Mouse (Mus musculus): ENCODE results near the gene Gm20517.
A peak's percentile ranks its signal among the peaks of the same experiment; 100 is the strongest.
"Not testable (repeated sequence)": the region's sequence is repeated elsewhere in the genome, so short reads cannot be mapped to it uniquely, and the experiment has no call there.

Gene Gm20517

DNA sequence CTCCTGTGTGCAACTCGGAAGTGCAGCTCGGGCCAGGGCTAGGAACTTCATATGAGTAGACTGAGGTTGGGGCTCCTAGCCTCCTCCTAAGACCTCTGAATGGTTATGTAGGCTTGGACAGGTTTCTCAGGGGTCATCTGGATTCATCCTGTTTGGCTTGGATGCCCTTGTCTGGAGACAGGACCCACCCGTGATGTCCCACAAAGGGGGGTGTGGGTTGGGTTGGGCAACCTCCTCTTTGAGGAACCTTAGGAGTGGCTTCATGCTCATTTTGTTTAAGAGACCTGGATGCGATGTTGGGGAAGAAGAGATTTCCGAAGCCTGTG, 14.6 kb upstream of the Gm20517 start:
- DNase-seq (ENCODE audit: low spot score) = no peak

DNA sequence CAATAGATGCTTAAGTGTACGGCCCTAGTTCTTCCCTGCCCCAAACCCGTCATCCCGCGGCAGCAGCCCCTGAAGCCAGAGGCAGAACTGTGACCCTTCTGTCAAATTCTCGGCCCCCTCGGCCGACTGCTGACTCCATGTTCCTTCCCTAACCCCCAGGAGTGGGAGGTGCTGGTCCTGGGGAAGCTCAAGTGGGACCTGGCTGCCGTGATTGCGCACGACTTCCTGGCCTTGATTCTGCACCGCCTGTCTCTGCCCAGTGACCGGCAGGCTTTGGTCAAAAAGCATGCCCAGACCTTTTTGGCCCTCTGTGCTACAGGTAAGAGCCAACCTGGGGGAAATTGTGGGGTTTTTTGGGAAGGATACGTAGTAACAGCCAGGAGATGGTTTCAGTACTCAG, 14.1 kb upstream of the Gm20517 start:
- DNase-seq (ENCODE audit: low spot score) = no peak

DNA sequence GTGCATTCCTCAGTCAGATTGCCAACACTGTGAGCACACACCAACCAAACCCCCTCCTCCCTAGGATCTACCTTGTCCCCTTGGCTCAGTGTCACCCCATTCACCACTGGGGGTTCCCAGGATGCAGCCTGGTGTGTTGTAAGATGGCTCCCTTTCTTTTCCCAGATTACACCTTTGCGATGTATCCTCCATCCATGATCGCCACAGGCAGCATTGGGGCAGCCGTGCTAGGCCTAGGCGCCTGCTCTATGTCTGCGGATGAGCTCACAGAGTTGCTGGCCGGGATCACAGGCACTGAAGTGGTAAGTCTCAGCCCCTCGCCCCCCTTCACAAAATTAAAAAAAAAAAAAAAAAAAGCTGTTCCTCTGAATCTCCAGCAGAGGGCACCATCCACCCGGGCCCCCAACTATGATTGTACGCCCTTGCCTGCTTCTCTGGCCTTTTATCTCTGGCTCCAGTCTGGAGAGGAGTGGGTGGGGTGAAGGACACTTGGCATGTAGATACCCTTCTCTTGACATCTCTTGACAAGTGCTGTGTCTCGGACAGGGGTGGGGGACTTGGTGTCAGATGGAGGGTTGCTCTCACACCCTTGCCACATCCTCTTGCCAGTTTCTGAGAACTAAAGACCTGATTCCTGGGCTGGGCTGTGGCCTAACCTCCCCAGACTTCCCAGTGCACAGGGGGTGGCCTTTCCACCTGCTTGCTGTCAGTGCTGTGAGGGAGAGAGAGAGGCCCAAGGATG, 13.4 kb upstream of the Gm20517 start:
- peak; percentile 20 for DNase-seq (ENCODE audit: low spot score)

DNA sequence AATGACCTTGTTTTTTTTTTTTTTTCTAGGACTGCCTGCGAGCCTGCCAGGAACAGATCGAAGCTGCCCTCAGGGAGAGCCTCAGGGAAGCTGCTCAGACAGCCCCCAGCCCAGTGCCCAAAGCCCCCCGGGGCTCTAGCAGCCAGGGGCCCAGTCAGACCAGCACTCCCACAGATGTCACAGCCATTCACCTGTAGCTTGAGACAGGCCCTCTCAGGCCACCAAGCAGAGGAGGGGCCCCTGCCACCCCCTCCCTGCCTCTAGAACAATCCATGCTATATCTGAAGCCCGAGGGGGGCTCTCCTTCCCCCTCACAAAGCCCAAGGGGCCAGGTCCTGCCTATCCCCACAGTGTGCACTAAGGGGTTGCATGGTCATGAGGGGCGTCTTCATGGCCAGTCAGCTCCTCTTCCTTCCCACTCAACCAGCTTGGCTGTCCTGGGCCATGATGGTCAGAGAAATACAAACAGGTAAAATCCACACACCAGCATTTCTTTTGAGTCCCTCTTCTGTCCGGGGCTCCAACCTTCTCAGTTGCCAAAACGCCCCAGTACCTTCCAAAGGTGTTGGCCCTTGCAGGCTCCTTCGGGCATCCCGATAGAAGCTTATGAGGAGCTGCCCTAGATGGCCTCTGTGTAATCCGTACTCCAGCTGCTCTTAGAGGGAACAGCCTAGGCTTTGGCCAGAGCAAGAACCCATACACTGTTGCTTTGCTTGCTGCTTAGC, 12.6 kb upstream of the Gm20517 start:
- DNase-seq (ENCODE audit: low spot score) = not testable (repeated sequence)

DNA sequence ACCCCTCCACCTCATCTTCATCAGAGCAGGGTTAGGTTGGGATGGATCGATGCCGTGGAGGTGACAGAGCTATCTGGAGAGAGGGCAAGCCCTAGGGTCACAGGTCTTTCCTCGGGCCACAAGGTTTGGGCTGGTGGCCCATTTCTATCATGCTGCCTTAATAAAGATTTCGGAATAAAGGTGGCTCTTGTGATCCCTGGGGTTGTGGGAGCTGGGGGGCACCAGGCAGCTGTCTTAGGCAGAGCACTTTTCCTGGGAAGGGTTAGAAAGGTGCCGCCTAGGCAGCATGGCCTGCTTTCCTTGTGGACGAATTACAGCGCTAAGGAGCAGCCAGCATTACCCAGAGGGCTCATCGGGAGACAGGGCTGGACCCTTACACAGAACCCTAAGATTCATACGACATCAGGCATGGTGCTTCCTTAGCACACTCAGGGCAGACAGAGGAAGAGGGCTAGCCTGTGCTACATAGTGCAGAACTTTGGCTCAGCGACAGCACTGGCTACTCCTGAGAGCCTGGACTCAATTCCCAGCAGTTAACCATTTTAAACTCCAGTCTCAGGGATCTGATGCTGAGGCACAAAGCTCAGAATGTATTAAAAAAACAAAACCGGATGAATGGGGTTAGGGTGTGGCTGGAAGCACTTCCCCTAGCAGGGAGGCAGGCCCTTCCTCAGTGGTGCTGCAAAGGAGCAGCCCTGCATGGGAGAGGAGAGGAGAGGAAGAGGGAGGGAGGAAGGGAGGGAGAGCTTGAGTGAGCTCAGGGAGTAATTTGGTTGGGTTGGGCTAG, 11.7 kb upstream of the Gm20517 start:
- DNase-seq (ENCODE audit: low spot score) = no peak

DNA sequence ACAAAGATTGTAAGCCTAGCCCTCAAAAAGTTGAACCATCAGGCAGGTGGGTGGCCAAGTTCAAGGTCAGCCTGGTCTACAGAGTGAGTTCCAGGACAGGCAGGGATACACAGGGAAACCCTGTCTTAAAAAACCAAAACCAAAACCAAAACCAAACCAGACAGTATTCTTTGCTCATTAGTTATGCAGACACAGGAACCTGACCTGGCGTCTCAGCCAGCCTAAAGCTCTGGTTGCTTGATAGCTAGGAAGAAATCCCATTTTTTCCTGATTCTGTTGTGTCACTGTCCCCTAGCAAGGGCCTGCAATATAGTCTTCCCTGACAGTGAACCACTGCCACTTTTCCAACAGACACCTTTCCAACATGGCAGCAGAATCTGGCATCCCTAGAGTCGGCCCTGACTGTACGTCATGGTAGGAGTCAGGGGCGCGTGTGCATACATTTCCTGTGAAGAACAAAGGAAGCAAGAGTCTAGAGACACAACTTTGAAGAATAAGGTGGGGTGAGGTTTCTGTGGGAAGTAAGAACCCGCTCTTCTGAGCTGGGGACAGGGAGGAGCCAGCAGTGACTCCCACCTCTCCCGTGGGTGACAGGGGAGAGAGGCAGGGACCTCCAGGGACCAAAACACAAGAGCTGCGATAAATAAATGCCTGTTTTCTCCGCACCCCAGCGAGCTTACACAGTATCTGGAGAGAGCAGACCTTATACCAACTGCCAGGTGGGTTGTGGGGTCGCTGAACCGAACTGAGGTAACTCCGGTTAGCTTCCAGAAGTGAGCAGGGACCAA, 10.6 kb upstream of the Gm20517 start:
- DNase-seq (ENCODE audit: low spot score) = no peak

DNA sequence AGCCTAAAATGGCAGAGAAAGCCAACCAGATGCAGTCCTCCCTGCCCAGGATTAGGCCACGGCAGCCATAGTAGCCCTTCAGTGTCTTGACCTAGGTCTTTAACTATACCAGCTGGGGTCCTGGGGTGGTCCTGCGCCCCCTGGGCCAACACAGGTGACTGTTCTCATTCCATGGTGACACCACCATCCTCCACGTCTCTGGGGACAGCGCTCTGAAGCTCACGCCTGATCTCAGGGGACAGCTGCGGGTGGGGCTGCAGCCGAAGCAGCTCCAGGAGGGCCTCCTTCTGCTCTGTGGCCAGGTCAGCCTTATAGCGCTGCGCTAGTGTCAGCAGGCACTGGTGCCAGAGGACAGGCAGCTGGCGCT, 10.0 kb upstream of the Gm20517 start:
- no peak for DNase-seq (ENCODE audit: low spot score)

DNA sequence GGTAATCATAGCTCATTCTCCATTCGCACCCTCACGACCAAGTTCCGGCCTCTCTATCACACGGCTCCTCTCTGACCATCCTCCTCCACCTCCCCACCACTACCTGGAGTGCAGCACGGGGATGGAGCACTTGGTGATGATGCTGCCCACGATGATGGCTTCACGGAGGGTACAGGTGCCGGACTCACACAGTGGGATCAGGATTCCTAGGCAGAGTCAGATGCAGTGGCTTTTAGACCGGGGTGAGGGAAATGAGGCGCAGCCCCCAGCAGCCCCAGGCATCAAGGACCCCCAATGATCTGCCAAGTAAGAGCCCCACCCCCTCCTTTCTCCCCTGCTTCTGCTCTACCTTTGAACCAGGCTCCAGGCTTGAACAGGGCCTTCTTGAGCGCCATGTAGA, 9.1 kb upstream of the Gm20517 start:
- DNase-seq (ENCODE audit: low spot score) = no peak

DNA sequence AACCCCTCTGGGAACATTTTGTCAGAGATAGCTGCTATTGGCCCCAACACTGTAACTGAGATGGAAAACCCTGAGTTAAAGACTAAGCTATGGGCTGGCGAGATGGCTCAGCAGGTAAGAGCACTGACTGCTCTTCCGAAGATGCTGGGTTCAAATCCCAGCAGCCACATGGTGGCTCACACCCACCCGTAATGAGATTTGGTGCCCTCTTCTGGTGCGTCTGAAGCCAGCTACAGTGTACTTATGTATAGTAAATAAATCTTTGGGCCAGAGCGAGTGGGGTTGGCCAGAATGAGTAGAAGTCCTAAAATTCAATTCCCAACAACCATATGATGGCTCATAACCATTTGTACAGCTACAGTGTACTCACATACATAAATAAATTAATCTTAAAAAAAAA, 5.2 kb upstream of the Gm20517 start:
- DNase-seq (ENCODE audit: low spot score) = no peak

DNA sequence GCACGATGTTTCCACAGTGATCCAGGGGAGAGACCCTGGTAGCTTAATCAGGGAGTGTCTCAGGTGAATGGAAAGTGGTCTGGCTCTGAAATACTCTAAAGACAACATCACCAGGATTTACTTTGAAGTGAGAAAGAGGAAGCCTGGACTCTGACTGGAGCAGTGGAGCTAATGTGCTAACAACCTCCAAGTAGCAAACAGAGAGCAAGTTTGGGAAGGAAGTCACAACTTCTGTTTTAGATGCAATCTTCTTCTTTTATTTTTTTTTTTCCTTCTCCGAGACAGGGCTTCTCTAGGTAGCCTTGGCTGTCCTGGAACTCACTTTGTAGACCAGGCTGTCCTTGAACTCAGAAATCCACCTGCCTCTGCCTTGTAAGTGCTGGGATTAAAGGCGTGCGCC, 2.2 kb upstream of the Gm20517 start:
- DNase-seq (ENCODE audit: low spot score) = no peak

DNA sequence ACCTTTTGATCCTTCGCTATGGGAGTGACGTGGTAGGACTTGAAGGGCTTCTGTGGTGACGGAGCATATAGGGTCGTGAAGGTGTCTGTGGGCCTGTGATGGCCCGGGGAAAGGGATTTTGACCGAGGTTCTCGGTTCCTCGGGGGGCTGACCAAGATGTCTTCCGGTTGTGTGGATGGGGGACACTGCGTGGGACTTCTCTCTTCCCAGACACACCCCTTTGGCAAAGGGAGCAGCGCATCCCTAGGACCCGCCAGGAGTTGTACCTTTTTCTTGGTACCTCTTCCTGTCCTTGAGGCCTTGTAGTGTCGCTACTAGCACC, 233 bp downstream of the Gm20517 start:
- no peak for DNase-seq (ENCODE audit: low spot score)

DNA sequence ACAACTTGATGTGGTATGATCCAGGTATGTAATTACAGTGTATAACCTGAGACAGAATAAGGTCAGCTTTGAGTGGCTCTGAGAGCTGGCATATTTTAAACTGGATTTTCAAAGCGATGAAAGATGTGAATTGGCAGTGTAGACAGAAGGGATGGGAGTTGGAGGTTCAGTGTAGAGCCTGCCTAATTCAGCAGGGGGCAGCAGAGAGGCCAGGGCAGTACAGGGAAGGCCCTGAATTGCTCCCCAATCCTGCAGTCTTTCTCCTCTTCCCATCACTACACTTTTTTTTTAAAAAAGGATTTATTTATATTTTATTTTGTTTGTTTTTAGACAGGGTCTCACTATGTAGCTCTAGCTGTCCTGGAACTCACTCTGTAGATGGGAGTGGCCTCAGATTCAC, 2.6 kb downstream of the Gm20517 start:
- DNase-seq (ENCODE audit: low spot score) = no peak

DNA sequence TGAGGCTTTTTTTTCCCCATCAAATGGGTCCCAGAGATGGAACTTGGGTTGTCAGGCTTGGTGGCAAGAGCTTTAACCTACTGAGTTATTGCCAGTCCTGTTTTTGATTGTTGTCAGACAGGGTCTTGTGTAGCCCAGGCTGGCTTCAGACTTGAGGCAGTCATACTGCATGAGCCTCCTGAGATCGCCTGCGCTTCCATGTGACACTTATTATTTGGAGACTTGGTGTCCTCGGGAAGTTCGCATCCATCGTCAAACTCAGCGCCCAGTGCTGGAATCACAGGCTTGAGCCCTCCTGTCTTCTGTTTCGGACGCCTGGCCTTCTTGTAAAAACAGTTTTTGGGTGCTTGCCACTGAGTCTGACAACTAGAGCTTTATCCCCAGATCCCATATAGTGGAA, 4.7 kb downstream of the Gm20517 start:
- no peak for DNase-seq (ENCODE audit: low spot score)

DNA sequence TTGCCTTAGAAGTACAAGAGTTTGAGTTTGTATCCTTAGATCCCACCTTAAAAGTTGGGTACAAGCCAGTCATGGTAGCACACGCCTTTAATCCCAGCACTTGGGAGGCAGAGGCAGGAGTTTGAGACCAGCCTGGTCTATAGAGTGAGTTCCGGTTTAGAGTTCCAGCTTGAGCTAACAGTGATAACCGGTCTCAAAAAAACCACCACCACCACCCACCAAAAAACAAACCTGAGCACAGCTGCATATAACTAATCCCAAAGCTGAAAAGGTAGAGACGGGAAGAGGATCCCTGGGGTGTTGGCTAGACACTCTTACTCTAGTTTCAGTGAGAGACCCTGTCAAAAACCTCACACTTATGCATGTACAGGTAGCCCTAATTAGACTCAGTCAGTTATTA, 5.3 kb downstream of the Gm20517 start:
- DNase-seq (ENCODE audit: low spot score) = no peak

DNA sequence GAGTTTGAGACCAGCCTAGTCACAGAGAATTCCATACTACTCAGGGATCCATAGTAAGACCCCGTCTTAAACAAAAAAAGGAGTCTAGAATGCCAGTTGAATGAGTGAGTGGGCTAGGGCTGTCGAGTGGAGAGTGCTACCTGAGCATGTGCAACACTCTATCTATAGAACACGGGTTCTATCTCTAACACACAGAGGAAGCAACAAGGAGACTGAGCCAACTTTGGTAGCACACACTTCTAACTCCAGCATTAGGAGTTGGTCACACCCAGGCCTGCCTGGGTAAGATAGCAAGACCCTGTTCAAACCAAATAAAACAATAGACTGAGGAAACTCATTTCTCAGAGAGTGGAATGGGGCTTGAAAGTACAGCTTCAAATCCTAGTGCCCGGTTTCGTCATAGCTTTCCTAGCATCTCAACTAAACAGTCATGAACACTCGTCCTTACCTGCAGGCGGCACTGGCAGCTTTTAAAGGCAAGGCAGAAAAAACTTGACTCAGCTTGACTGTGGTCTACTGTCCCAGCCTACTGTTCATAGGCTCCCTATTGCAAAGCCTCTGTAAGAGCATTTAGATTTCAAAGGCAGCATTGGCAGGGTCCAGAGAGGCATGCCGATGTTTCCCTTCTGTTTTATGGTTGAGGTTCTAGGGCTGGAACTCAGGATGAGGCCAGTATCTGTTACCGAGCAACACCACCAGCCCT, 6.4 kb downstream of the Gm20517 start:
- no peak for DNase-seq (ENCODE audit: low spot score)

DNA sequence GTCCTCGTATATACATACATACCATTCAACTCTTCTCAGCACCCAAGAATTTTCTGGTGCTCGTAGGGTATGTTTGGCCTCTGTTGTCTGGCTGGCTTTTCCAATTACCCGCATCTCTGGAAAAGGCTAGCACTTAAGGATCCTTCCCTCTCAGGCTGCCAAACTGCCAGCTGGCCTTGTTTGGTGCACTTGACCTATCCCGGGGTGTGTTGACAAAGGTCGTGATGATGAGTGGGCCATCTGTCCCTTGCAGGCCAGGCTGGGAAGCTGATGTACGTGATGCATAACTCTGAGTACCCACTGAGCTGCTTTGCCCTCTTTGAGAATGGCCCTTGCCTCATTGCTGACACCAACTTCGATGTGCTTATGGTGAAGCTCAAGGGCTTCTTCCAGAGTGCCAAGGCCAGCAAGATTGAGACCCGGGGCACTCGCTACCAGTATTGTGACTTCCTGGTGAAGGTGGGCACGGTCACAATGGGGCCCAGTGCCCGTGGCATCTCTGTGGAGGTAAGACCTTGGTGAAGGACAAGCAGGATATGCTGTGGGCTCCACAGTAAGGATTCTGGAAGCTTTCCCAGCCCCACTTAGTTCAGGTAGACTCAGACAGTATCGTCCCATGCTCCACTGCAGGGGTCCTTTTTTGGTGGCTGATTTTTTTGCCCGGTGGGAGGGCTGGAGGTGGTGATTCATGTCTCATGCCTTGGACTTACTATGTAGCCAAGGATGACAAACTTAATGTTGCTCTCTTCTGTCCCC, 7.3 kb downstream of the Gm20517 start:
- no peak for DNase-seq (ENCODE audit: low spot score)

DNA sequence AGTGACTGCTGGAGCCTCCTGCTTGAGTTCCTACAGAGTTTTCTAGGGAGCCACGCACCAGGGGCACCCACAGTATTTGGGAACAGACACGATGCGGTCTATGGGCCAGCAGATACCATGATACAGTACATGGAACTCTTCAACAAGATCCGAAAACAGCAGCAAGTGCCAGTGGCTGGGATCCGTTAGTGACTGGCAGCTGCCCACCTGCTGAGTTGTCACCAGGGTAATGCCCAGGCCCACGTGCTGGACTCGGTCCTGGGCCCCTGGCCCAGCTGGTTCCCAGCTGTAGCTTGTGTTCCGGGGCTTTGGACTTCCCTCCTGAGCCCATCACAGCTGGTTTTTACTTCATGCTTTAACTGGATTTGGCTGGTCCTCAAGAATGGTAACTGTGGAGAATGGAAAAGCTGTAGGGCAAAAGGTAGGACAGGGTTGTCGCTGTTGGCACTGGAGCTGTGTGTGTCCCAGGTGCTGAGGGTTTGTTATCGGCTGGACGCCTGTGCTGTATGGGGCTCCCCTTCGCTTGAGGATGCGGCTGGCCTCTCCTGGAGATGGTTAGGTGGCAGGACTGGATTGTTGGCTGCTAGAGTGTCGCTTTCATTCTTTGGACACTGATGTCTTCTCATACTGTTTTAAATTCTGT, 11.6 kb downstream of the Gm20517 start:
- no peak for DNase-seq (ENCODE audit: low spot score)

DNA sequence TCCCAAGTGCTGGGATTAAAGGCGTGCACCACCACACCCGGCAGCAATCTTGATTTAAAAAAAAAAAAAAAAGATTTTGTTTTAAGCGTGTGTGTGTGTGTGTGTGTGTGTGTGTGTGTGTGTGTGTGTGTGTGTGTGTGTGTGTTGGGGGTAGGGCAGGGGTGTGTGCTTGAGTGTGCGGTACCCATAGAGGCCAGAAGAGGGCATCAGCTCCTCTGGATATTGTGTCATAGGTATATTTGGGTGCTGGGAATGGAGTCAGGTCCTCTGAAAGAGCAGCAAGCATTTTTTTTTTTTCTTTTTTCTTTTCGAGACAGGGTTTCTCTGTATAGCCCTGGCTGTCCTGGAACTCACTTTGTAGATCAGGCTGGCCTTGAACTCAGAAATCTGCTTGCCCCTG, 13.2 kb downstream of the Gm20517 start:
- DNase-seq (ENCODE audit: low spot score) = not testable (repeated sequence)

DNA sequence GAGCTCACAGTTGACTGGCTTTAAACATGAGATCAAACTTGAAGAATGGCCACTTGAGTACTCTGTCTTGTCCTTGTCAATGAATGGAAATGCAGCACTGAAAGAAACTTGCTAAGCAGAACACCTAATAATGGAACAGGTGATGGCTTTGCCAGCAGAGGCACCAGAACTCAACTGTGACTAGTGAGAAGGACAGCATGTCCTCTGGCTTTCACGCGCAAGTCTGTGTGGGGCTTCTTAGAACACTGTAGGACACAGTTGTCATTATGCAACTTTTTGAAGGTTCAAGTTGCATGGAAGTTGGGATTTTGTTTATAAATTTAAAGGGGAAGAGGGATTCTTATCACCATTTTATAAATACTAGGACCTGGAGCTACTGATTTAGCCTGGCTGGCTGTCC, 13.7 kb downstream of the Gm20517 start:
- DNase-seq (ENCODE audit: low spot score) = no peak

DNA sequence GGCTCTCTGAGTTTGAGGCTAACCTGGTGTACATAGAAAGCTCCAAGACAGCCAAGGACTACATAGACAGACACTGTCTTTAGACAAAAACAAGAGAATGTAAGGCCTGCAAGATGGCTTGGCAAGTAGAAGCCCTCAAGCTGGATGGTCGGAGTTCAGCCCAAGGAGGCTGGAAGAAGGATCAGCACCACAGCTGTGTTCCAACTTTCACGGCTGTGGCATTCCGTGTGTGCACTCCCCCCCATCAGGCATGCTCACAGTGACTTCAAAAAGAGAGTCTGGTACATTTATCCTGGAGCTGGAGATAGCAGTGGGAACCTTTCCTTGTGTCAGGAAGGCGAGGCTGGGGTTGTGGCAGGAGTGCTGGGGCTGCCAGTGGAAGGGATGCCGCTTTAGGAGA, 14.6 kb downstream of the Gm20517 start:
- DNase-seq (ENCODE audit: low spot score) = no peak

DNA sequence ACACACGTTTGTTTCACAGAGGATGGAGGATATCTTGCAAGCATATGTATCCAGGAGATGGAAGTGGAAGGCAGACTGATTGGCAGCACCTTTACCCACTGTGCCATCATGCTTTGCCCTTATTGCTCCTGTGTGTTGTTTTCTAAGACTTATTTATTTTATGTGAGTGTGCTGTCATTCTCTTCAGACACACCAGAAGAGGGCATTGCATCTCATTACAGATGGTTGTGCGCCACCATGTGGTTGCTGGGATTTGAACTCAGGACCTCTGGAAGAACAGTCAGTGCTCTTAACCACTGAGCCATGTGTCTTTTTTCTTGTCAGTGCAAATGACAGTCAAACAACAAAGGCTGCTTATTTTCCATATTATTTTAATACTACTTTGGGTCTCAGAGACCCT, 16.4 kb downstream of the Gm20517 start:
- no peak for DNase-seq (ENCODE audit: low spot score)

All from urinary bladder, postnatal 25 days (tissue).